24 mouse cellular contexts compared by ENCODE assay signal in the genomic region with DNA sequence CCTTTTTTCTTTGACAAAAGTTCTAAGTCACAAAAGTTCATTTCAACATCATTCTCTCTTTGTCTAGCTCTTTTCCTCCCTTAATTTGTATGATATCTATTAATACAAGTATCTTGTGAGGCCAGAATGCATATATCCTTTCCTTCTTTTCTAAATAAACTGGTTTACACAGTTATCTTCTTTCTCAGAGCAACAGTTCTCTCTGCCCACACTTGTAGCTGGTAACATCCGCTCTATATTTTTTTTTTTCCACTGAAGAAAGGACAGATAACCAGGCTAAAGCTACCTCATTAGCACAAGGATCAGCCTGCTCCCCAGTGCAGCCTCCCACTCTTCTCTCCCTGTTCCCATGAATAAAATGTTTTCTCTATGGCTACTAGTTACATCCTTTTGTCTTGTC. TPM values are rescaled to one million over a fixed set of nuclear protein-coding genes. Genes with fewer than 3 reads are reported as not detected.
A peak's percentile ranks its signal among the peaks of the same experiment; 100 is the strongest.
DNase-seq lines count a peak whose midpoint lies in the region; ATAC-seq and TF ChIP-seq lines count a peak whose summit lies in the region.
"Had no signal": no experiment of that assay in that cellular context is flagged by ENCODE, and none has a peak within 500 bp of the region (broad histone marks: within the 10 kb centered on the region; RNA-seq: fewer than 3 reads in every experiment).

No protein-coding gene starts in this region.

- intact Hi-C loops in gastrocnemius, adult 2 months (cut with DNase I) = no loop called here

- peak; percentile 4 for DNase-seq in midbrain, embryonic 11.5 days (ENCODE audit: low spot score, missing footprints)
- DNase-seq in midbrain, postnatal 0 days (ENCODE audit: low spot score) = no peak
- DNase-seq in gastrocnemius, adult 2 months = no peak
- no peak for DNase-seq in urinary bladder, adult 18-20 months (ENCODE audit: low spot score in 2 of 2)
- DNase-seq: adrenal gland, adult 8-10 months; adrenal gland, postnatal 14 days; adrenal gland, postnatal 36 days; cerebellum, adult 11-12 months; cerebellum, adult 2 months; cerebellum, adult 9-10 months; cerebellum, postnatal 10 days; cerebellum, postnatal 25 days; embryo, embryonic 11 days had no signal

- no peak overlapping the region for H3K9ac ChIP-seq in midbrain, embryonic 11.5 days (ENCODE audit: low read length)
- no peak overlapping the region for H3K9ac ChIP-seq in midbrain, postnatal 0 days (replicated peaks; ENCODE audit: low read length, poor library complexity, severe bottlenecking)
- H3K9ac ChIP-seq: embryonic facial prominence, embryonic 13.5 days; embryonic facial prominence, embryonic 15.5 days; forebrain, embryonic 12.5 days had no signal

- no peaks in the 10 kb centered on the region for H3K27me3 ChIP-seq in midbrain, embryonic 11.5 days (ENCODE audit: control insufficient read depth, insufficient read depth, low read length)
- H3K27me3 ChIP-seq in midbrain, postnatal 0 days (ENCODE audit: insufficient read depth, low read length) = no peaks in the 10 kb centered on the region
- H3K27me3 ChIP-seq: embryonic facial prominence, embryonic 13.5 days; embryonic facial prominence, embryonic 15.5 days; forebrain, embryonic 12.5 days; Patski had no signal

- H3K4me2 ChIP-seq in midbrain, embryonic 11.5 days = no peak overlapping the region
- no peak overlapping the region for H3K4me2 ChIP-seq in midbrain, postnatal 0 days (ENCODE audit: low read depth, low read length, poor library complexity, severe bottlenecking)
- H3K4me2 ChIP-seq: embryonic facial prominence, embryonic 13.5 days; embryonic facial prominence, embryonic 15.5 days; forebrain, embryonic 12.5 days had no signal

- 75% methylated on average over 1 of the region's 1 CpGs for WGBS in midbrain, embryonic 11.5 days
- WGBS in midbrain, postnatal 0 days = 89% methylated on average over 1 of the region's 1 CpGs

- TF ChIP-seq CTCF in midbrain, postnatal 0 days (IDR thresholded peaks at IDR 0.05) = no peak
- TF ChIP-seq CTCF in gastrocnemius, adult 2 months (IDR thresholded peaks at IDR 0.05) = no peak

- no peaks in the 10 kb centered on the region for H3K4me1 ChIP-seq in midbrain, embryonic 11.5 days (ENCODE audit: control insufficient read depth, insufficient read depth, low read length)
- H3K4me1 ChIP-seq in midbrain, postnatal 0 days (ENCODE audit: insufficient read depth, low read length) = no peaks in the 10 kb centered on the region
- H3K4me1 ChIP-seq: embryonic facial prominence, embryonic 13.5 days; embryonic facial prominence, embryonic 15.5 days; forebrain, embryonic 10.5 days; forebrain, embryonic 12.5 days had no signal

- H3K4me3 ChIP-seq in midbrain, embryonic 11.5 days (ENCODE audit: low read depth, low read length) = no peak overlapping the region
- H3K4me3 ChIP-seq in midbrain, postnatal 0 days (ENCODE audit: low read depth, low read length) = no peak overlapping the region
- no peak overlapping the region for H3K4me3 ChIP-seq in gastrocnemius, adult 2 months
- H3K4me3 ChIP-seq: embryonic facial prominence, embryonic 13.5 days; embryonic facial prominence, embryonic 15.5 days; erythroblast, embryonic 14.5 days; forebrain, embryonic 10.5 days; forebrain, embryonic 12.5 days had no signal

- no peaks in the 10 kb centered on the region for H3K9me3 ChIP-seq in midbrain, embryonic 11.5 days (ENCODE audit: control insufficient read depth, low read length)
- no peaks in the 10 kb centered on the region for H3K9me3 ChIP-seq in midbrain, postnatal 0 days (ENCODE audit: low read length)
- H3K9me3 ChIP-seq: embryonic facial prominence, embryonic 13.5 days; embryonic facial prominence, embryonic 15.5 days; forebrain, embryonic 10.5 days; forebrain, embryonic 12.5 days had no signal

- no peak overlapping the region for H3K27ac ChIP-seq in midbrain, embryonic 11.5 days (ENCODE audit: low read depth, low read length)
- H3K27ac ChIP-seq in midbrain, postnatal 0 days (ENCODE audit: low read depth, low read length) = no peak overlapping the region
- H3K27ac ChIP-seq in gastrocnemius, adult 2 months = no peak overlapping the region
- H3K27ac ChIP-seq: embryonic facial prominence, embryonic 13.5 days; embryonic facial prominence, embryonic 15.5 days; forebrain, embryonic 10.5 days; forebrain, embryonic 12.5 days had no signal

- no peaks in the 10 kb centered on the region for H3K36me3 ChIP-seq in midbrain, embryonic 11.5 days (ENCODE audit: control insufficient read depth, insufficient read depth, low read length)
- H3K36me3 ChIP-seq in midbrain, postnatal 0 days (ENCODE audit: insufficient read depth, low read length) = no peaks in the 10 kb centered on the region
- H3K36me3 ChIP-seq: embryonic facial prominence, embryonic 13.5 days; embryonic facial prominence, embryonic 15.5 days; forebrain, embryonic 10.5 days; forebrain, embryonic 12.5 days had no signal

- ATAC-seq in midbrain, embryonic 11.5 days (ENCODE audit: low FRiP score) = no peak
- no peak for ATAC-seq in midbrain, postnatal 0 days (ENCODE audit: low FRiP score)
- ATAC-seq in common myeloid progenitor, adult 5-6 weeks (replicated peaks; ENCODE audit: low read depth, poor library complexity, severe bottlenecking) = 0 out of 2 replicates have a peak, but pooled peaks have one; percentile 32
- ATAC-seq in megakaryocyte-erythroid progenitor cell, adult 5-6 weeks (replicated peaks; ENCODE audit: low FRiP score, low TSS enrichment, poor library complexity, severe bottlenecking) = peak; percentile 78
- ATAC-seq: activated CD4-positive, CD25-positive, alpha-beta regulatory T cell, adult 4 months; forebrain, embryonic 14.5 days; forebrain, embryonic 16.5 days; Patski had no signal

RNA-seq across cellular contexts. Expression of a gene that starts 6.5 kb away (rescaled TPM):
- polyA plus RNA-seq in midbrain, embryonic 11.5 days (2014; fragmentation: Nextera tagmentation; extraction: Ambion mirVana) = 67.3 and 68.2 TPM in 2 replicates
- 49.6 and 53.7 TPM in 2 replicates for total RNA-seq in midbrain, postnatal 0 days (2014; rRNA removed)
- polyA plus RNA-seq in midbrain, postnatal 0 days (2015; fragmentation: Nextera tagmentation; extraction: Ambion mirVana) = 31.2 and 35.0 TPM in 2 replicates
- 101 and 166 TPM in 2 replicates for total RNA-seq in common myeloid progenitor, adult 5-6 weeks (2017)
- 74.0 and 114 TPM in 2 replicates for total RNA-seq in megakaryocyte-erythroid progenitor cell, adult 5-6 weeks (2014; fragmentation: Nextera tagmentation)
- 157 and 211 TPM in 2 replicates for total RNA-seq in megakaryocyte-erythroid progenitor cell, adult 5-6 weeks (2017)
- total RNA-seq in gastrocnemius, adult 2 months (2021) = 10 to 100 TPM in 1 of 2 experiments, 1 to 10 TPM in 1; 9.5 to 12.1 TPM

RNA-seq across cellular contexts. Expression of a gene that starts 26.9 kb away (rescaled TPM):
- 23.5 and 27.7 TPM in 2 replicates for polyA plus RNA-seq in midbrain, embryonic 11.5 days (2014; fragmentation: Nextera tagmentation; extraction: Ambion mirVana)
- 17.2 and 18.3 TPM in 2 replicates for total RNA-seq in midbrain, postnatal 0 days (2014; rRNA removed)
- polyA plus RNA-seq in midbrain, postnatal 0 days (2015; fragmentation: Nextera tagmentation; extraction: Ambion mirVana) = 29.5 and 32.3 TPM in 2 replicates
- 21.6 and 23.7 TPM in 2 replicates for total RNA-seq in common myeloid progenitor, adult 5-6 weeks (2017)
- 30.1 and 31.3 TPM in 2 replicates for total RNA-seq in megakaryocyte-erythroid progenitor cell, adult 5-6 weeks (2014; fragmentation: Nextera tagmentation)
- 24.9 and 41.6 TPM in 2 replicates for total RNA-seq in megakaryocyte-erythroid progenitor cell, adult 5-6 weeks (2017)
- total RNA-seq in gastrocnemius, adult 2 months (2021) = 10 to 100 TPM; 18.5 to 22.5 TPM

Comparison
In these comparisons a context has a peak if more than half of its experiments do, and no peak if none do; other contexts are left out.
1. ATAC-seq: peak in common myeloid progenitor, adult 5-6 weeks (single experiment) and megakaryocyte-erythroid progenitor cell, adult 5-6 weeks (single experiment); none in midbrain, embryonic 11.5 days (single experiment) and midbrain, postnatal 0 days (single experiment).